Mouse (Mus musculus) thymus, adult 2 months (tissue): Measurements from ENCODE around the gene H2-D1.

ENCODE experiments used
- CTCF ChIP-seq: fragments of 200-500 bp; IDR thresholded peaks from 2 replicates; pipeline ENCODE4 v1.5.1; 2012; ENCODE audit warnings: mild to moderate bottlenecking, control low read depth, low read length, moderate library complexity, borderline replicate concordance; ENCODE audit not compliant: control insufficient read depth, poor library complexity, insufficient read depth; ENCODE audit errors: extremely low read depth
- POLR2A ChIP-seq: fragments of 200-500 bp; IDR thresholded peaks from 2 replicates; pipeline ENCODE4 v1.6.1; 2012; ENCODE audit warnings: mild to moderate bottlenecking, low read length, control low read depth, moderate library complexity; ENCODE audit not compliant: control insufficient read depth, poor library complexity, insufficient read depth; ENCODE audit errors: extremely low read depth

DNA sequence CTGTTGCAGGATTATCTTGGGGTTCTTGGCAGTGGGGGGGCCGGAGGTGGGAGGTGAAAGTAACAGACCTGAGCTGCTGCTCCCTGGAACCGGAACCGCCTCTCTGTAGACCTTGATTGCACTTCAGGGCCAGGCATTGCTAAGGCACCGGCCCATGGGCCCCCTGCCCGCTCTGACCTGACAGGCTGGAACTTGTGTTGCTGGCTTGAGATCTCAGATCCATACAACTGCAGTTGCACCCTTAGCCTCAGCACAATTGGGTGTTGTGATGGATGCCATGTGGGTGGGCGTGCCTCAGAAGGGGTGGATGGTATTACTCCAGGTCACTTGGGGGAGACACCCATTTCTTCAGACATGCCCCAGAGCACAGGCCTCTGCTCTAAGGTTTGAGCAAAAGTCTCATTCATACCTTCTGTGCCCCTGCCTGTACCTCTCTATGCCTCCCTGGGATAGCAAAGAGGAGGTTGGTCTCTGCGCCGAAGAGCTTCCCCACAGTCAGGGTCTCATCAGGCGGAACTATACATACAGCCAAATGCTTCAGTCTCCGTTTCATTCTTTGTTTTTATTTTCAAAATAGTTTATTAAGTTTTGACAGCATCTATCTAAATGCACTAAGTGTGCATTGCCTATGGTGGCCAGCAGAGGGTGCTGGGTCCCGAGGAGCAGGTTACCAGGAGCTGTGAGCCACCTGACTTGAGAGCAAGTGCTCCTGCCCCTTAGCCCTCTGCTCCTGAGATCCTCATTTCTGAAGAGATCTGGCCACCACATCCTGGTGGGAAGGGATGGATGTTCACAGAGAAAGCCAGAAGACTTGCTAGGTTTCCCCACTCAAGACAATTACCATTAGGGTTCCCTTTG, 8.1 kb upstream of the H2-D1 start:
- TF ChIP-seq CTCF (peak; percentile 77; the same call in 1 of the 2 replicates), POLR2A (no peak)
